Mouse (Mus musculus): ENCODE data around the gene Rnf123.

The Rnf123 gene

DNA sequence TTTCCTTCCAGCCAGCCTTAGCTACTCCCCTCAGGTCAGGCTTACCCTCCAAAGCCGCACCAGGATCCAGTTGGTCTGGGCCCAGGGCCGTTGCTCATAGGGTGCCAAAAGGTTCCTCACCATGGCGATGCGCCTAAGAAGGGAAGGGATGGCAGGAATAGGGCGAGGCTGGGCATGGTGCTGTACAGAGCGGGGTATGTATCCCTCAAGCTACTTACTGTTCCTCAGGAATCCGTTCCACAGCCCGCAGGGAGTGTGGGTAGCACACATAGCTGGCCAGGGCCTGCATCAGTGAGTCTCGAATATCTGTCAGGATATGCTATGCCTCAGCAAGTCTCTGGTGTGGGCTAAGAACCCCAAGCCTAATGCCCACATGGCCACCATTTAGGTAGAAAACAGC, 24.9 kb downstream of the Rnf123 start:
- no peak for DNase-seq

- DNase-seq: no peak
Observed at GRCm38 (mm10) chr9:108057262-108057562, 25.9 kb downstream of the Rnf123 start.

GRCm38 (mm10) chr9:108056361-108057261, 26.5 kb downstream of the Rnf123 start:
- no peak for DNase-seq

- DNase-seq: no peak
Observed at GRCm38 (mm10) chr9:108055661-108056237, 27.4 kb downstream of the Rnf123 start.

DNA sequence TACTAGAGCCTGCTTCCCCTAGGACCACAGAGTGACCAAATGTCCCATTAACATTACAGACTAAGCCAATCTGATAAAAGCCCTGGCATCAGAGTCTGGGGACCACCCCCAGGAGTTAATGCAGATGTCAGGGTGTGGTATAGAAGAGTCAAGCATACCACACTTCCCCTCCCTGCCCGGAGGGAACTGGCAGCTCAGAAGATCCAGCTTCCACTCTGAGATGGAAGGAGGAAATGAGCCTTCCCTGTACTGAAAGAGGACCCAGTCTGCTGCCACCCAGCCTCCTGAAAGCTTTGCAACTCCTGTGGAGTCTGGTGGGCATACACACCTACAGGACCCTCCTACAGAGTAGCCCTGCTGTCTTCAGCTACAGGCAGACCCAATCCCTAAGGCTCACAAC, 28.1 kb downstream of the Rnf123 start:
- no peak for DNase-seq

GRCm38 (mm10) chr9:108054331-108055040, 28.7 kb downstream of the Rnf123 start:
- DNase-seq: no peak

- no peak for DNase-seq
Observed at GRCm38 (mm10) chr9:108053665-108054225, 29.4 kb downstream of the Rnf123 start.

DNA sequence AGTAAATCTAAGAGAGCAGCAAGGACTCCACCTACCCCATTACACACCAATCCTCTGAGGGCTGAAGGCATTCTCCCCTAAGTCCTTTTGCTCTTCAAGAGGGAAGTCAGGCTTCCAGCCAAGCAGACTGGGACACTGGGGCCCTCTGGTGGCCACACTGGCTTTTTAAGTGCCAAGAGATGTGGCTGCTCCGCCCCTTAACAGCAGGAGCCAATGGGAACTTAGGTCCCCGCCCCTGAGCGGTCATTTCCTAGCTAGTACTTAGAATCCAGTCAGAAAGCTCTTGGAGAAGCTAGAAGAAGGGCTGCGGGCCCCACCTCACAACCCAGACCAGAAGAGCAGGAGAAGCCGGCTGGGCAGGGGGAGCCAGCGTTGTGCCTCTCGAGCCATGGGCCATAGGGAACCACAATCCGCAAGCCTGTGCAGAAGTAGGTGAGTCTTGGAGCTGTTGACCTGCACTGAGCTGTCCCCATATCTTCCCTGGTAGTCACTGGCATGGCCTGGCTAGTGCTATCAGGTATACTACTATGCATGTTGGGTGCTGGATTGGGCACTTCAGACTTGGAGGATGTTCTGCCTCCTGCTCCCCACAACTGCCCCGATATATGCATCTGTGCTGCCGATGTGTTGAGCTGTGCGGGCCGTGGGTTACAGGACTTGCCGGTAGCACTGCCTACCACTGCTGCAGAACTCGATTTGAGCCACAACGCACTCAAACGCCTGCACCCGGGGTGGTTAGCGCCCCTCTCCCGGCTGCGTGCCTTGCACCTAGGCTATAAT, 30.1 kb downstream of the Rnf123 start, which contains the start of gene Amigo3:
Gene Amigo3, plus strand, starts transcription at position 275 of the 780 bp plus-strand sequence.
- DNase-seq: peak; percentile 98

GRCm38 (mm10) chr9:108052411-108052810, 30.7 kb downstream of the Rnf123 start:
- no peak for DNase-seq

DNA sequence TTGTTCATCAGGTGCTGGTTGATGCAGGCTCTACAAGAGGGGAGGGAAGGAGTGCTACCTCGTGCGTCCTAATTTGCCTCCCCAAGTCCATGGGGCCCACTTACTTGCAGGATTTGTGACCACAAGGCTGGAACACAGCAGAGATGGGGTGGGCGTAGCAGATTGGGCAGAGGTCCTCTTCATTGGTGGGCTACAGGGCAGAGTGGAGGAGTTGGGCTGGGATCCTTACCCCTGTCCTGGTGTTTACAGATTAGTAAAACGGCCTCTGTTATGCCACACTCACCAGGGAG, 31.3 kb downstream of the Rnf123 start:
- DNase-seq: no peak

DNA sequence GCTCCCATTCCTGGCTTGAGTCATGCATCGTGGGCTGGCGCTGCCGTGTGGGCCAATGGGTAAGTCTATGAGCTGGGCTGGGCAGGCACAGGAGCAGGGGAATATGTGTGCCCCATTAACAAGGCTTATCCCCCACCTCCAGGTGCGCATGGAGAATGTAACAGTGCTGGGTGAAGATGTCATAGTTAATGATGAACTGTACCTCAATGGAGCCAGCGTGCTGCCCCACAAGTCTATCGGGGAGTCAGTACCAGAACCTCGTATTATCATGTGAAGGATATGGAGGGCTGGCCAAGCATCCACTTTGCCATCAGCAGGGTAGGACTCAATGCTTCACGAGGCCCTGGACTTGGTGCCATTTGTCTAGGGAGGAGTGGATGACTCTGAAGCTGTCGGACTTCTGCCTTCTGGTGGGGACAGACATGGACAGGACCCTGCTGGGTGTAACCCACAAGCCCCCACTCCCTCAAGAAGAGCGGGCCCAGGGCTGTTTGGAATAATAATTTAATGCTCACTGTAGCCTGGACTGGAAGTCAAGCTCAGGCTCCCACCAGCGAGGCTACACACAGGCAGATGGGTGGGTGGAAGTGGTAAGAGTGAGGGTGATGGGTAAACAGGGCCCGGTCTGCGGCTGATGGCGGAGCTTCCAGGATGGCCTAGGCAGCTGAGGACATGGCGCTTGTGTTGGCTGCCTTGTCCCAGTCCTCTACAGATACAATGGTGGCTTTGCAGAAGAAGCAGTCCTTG, 31.8 kb downstream of the Rnf123 start:
- DNase-seq: no peak

- no peak for DNase-seq
Observed at GRCm38 (mm10) chr9:108049561-108050251, 33.4 kb downstream of the Rnf123 start.

DNA sequence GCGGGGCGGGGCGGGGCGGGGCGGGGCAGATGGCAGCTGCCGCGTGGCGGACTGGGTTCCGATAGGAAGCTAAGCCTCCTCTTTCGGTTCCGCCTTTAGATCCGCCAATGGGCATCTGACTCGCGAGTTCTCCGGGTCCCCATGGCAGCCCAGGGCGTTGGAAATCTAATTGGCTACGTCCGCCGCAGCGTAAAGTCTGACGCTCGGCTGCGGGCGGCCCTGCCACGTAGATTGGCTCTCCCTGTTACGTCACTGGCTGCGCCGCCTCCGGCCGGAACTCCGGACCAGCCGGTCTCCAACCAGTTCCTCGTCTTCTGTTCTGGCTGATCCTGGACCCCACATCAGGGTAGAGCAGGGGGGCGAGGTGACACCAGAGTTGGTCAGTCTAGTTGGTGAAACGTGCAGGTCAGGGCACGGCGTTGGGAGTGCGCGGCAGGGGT, 34.1 kb downstream of the Rnf123 start, which contains the start of gene Gmppb:
Gene Gmppb, plus strand, starts transcription at position 227 of the 440 bp plus-strand sequence.
- DNase-seq: peak; percentile 98

DNA sequence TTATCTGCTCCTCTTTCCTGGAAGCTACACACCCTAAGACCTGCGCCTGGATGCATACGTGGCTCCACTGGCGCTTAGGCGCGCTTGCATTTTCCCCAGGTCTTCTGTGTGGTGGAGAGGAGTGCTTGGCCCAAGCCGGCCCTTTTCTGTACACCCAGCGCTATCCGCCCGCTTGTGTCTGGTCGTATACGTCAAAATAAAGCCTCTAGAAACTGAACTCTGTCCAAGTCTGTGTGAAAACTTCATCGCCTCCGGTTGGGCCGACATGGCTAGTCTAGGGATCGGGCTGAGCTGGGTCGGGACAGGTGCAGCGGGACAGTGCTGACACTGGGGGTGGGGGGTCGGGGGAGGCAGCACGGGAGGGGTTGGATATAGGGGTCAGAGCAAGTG, 34.6 kb downstream of the Rnf123 start:
- no peak for DNase-seq

DNA sequence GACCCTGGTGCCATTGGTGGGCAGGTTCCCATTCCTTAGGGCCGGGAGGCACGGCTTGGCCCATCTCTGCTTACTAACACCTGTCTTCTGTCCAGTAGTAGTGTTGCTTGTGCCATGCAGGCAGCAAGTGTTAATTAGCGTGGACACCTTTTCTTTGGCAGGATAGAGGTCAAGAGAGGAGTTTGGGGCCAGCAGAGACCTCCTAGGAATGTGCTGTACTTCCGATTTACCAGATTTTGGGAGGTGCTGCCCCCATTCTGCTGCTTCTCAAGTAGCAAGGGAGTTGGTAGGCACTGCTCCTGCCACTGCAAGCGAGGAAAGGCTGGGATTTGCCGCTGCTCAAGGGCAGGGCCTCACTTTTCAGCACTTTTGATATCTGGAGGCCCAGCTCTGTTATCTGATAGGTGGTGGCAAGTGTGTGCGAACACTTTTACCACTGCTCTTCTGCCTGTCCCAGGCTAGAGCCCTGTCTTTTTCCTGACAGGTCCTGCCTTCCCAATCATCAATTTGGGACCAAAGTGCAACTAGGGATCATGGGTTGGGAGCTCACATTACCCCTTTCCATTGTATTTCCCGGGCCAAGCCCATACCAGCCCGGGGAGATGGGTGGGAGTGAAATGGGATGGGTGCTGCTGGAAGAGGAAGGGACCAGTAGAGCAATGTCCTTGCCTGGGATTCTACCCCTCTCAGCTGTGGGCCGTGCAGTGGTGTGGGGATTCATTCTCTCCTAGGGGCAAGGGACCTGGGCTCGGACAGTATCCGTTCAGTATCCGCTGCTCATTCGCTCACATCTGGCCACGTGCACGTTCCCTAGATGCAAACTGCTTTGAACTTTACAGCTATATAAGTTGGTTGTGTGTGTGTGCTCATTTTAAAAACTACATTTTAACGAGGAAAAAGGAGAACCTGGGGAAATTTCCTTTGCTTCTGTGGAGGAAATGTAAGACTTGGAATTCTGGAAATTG, 35.3 kb downstream of the Rnf123 start:
- DNase-seq: no peak

- no peak for DNase-seq
Observed at GRCm38 (mm10) chr9:108046582-108046981, 36.6 kb downstream of the Rnf123 start.

DNA sequence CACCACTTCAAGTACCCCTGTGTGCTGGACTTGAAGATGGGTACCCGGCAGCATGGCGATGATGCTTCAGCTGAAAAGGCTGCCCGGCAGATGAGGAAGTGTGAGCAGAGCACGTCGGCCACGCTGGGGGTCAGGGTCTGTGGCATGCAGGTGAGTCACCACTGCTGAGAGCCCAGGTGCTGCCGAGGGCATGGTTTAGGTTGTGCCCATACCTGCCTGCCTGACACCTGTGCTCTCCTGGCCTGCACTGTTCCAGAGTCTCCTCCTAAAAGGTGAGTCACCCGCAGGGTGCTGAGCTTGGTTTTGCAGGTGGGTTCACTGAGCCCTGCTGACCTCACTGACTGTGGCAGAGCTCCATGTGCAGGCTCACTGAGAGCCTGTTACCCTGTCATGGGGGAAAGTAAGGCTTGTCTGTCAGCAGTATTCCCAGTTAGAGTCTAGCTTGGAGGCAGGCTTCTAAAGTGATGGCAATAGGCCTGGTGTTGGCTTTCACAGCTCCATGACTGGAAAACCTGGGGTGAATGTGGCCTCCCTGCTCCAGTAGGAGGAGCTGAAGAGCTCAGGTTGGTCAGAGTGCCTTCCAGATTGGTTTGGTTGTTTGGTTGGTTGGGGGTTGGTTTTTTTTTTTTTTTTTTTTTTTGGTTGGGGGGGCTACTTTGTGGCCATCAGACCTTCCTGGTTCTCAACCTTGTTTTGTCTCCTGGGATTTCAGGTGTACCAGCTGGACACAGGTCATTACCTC, 38.2 kb downstream of the Rnf123 start:
- no peak for DNase-seq

- DNase-seq: no peak
Observed at GRCm38 (mm10) chr9:108035331-108036156, 47.6 kb downstream of the Rnf123 start.
